Mouse (Mus musculus): ENCODE measurements around the gene Morc1. TPM values are rescaled to one million over a fixed set of nuclear protein-coding genes. Genes with fewer than 3 reads are reported as not detected.

Morc1 gene
- total and polyA plus RNA-seq, 2 experiments from 2014 or later: 0.11 TPM

GRCm38 (mm10) chr16:48446161-48446925 lies 15.3 kb downstream of the Morc1 start:
- Histone ChIP-seq H3K4me1 (ENCODE audit: insufficient read depth, low read length) (no peaks in the 10 kb centered on the region), H3K27me3 (ENCODE audit: insufficient read depth, low read length) (no peaks in the 10 kb centered on the region), H3K27ac (ENCODE audit: low read depth, low read length) (no peak overlapping the region), H3K36me3 (ENCODE audit: insufficient read depth, low read length) (no peaks in the 10 kb centered on the region), H3K4me3 (ENCODE audit: low read depth, low read length) (no peak overlapping the region), H3K9ac (replicated peaks; ENCODE audit: low read length, poor library complexity, severe bottlenecking) (no peak overlapping the region), H3K4me2 (ENCODE audit: low read depth, low read length, poor library complexity, severe bottlenecking) (no peak overlapping the region), H3K9me3 (ENCODE audit: low read length) (no peaks in the 10 kb centered on the region)
- 52% methylated on average over 8 of the region's 8 CpGs for WGBS
- no peak for TF ChIP-seq CTCF (IDR thresholded peaks at IDR 0.05)
- ATAC-seq (ENCODE audit: low FRiP score): no peak
- peak; percentile 17 for DNase-seq (ENCODE audit: low spot score)

DNA sequence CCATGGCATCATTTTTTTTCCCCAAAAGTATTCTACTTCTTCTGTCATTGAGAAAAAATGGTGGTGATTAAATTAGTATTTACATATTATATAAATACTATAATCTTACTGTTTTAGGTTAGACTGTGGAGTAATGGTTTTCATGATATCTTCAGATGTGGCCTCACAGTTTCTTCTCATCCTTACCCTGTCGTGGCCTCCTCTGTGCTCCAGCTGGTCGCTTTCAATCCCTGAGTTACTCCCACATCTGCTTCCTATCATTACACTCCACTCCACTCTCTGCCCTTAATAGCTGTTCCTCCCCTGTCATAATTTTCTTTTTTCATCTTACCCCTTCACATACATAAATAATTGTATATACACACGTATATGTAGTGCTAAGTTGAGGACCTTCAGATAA lies 22.2 kb downstream of the Morc1 start:
- no peak overlapping the region for H3K27ac ChIP-seq (ENCODE audit: low read depth, low read length)
- no peak overlapping the region for H3K9ac ChIP-seq (replicated peaks; ENCODE audit: low read length, poor library complexity, severe bottlenecking)
- DNase-seq (ENCODE audit: low spot score) (no peak), ATAC-seq (ENCODE audit: low FRiP score) (no peak)
- H3K4me2 ChIP-seq (ENCODE audit: low read depth, low read length, poor library complexity, severe bottlenecking): no peak overlapping the region
- no peaks in the 10 kb centered on the region for H3K36me3 ChIP-seq (ENCODE audit: insufficient read depth, low read length)
- no peak for TF ChIP-seq CTCF (IDR thresholded peaks at IDR 0.05)
- no peaks in the 10 kb centered on the region for H3K27me3 ChIP-seq (ENCODE audit: insufficient read depth, low read length)
- no peak overlapping the region for H3K4me3 ChIP-seq (ENCODE audit: low read depth, low read length)
- no peaks in the 10 kb centered on the region for H3K4me1 ChIP-seq (ENCODE audit: insufficient read depth, low read length)
- 0 out of 2 replicates have a peak, but pooled peaks cover 3% of the 10 kb centered on the region for H3K9me3 ChIP-seq (ENCODE audit: low read length)
- WGBS: 90% methylated on average over 3 of the region's 3 CpGs

GRCm38 (mm10) chr16:48473396-48473795 lies 42.4 kb downstream of the Morc1 start:
- Histone ChIP-seq H3K9me3 (ENCODE audit: low read length) (no peaks in the 10 kb centered on the region), H3K4me1 (ENCODE audit: insufficient read depth, low read length) (no peaks in the 10 kb centered on the region; the same call in 1 of the 2 replicates), H3K4me3 (ENCODE audit: low read depth, low read length) (no peak overlapping the region), H3K27ac (ENCODE audit: low read depth, low read length) (no peak overlapping the region), H3K9ac (replicated peaks; ENCODE audit: low read length, poor library complexity, severe bottlenecking) (no peak overlapping the region), H3K36me3 (ENCODE audit: insufficient read depth, low read length) (no peaks in the 10 kb centered on the region), H3K27me3 (ENCODE audit: insufficient read depth, low read length) (no peaks in the 10 kb centered on the region), H3K4me2 (ENCODE audit: low read depth, low read length, poor library complexity, severe bottlenecking) (no peak overlapping the region)
- 86% methylated on average over 10 of the region's 10 CpGs for WGBS
- TF ChIP-seq CTCF (IDR thresholded peaks at IDR 0.05): no peak
- no peak for ATAC-seq (ENCODE audit: low FRiP score)
- DNase-seq (ENCODE audit: low spot score): no peak

DNA sequence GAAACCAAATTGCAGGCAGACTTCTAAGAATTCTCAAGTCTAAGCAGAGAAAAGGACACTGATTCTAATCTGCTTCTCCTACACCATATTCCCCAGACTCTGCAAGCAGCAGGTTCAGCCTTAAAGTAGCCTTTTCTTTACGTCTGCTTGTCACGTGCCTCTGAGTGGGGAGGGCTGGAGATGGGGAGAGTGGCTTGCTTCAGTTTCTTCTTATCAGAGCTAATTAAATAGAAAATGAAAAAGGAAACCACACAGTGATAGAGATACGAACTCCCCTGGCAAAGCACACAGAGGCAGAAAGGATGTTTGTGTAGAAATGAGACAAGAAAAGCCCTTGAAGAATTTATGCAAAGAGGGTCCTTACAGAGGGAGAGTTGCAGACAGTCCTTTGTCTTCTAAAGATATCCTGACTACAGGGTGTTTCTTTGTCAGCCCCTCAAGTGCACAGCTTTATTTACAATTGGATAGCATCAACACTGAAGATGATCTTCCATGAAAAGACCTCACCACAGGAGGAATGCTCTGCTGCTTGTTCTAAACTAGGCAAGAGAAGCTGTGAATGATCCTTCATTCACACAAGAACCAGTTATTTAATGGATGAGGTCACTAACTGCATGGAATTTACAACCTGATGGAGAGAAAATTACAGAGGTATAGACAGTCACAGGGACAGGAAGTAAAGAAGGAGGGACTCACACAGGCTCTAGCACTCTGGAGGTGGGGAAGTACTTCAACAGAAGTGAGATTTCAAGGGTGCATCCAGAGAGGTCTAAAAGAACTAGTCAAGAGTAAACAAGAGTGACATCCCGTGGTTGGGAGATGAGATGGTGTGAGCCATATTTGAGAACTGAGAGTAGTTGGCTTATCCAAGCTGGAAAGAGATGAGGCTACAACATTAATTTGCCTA lies 44.1 kb downstream of the Morc1 start:
- WGBS: 21% methylated on average over 4 of the region's 4 CpGs

DNA sequence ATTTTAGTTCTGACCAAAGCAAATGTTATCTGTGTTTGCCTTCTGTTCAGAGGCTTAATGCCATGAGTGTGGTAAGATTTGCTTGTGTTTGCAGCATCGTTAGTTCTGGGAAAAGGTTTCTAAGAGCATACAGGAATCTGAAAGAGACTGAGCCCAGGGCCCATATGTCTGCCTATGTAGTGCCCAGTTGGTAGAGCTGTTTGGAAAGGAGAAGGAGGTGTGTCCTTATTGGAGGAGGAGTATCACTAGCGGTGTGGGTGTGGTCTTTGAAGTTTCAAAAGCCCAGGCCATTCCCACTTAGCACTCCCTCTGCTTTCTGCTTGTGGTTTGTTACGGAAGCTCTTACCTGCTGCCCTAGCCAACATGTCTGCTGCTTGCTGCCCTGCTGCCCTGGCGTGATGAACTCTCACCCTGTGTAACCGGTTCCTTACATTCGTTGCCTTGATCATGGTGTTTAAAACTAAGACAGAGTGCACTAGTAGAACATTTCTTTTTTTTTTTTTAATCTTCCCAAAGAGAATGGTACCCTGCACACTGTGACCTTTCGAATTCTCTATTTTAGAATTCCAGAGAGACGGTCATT lies 48.3 kb downstream of the Morc1 start:
- Histone ChIP-seq H3K27ac (ENCODE audit: low read depth, low read length) (no peak overlapping the region), H3K9me3 (ENCODE audit: low read length) (no peaks in the 10 kb centered on the region), H3K4me3 (ENCODE audit: low read depth, low read length) (no peak overlapping the region), H3K4me1 (ENCODE audit: insufficient read depth, low read length) (no peaks in the 10 kb centered on the region; the same call in 1 of the 2 replicates), H3K9ac (replicated peaks; ENCODE audit: low read length, poor library complexity, severe bottlenecking) (no peak overlapping the region), H3K4me2 (ENCODE audit: low read depth, low read length, poor library complexity, severe bottlenecking) (no peak overlapping the region), H3K27me3 (ENCODE audit: insufficient read depth, low read length) (no peaks in the 10 kb centered on the region), H3K36me3 (ENCODE audit: insufficient read depth, low read length) (no peaks in the 10 kb centered on the region)
- no peak for DNase-seq (ENCODE audit: low spot score)
- no peak for ATAC-seq (ENCODE audit: low FRiP score)
- no peak for TF ChIP-seq CTCF (IDR thresholded peaks at IDR 0.05)
- 85% methylated on average over 8 of the region's 8 CpGs for WGBS

More for the DNA sequence above, 44.1 kb downstream of the Morc1 start:
- no peak for TF ChIP-seq CTCF (IDR thresholded peaks at IDR 0.05)
- Histone ChIP-seq H3K27ac (ENCODE audit: low read depth, low read length) (no peak overlapping the region), H3K4me3 (ENCODE audit: low read depth, low read length) (no peak overlapping the region), H3K4me1 (ENCODE audit: insufficient read depth, low read length) (no peaks in the 10 kb centered on the region; the same call in 1 of the 2 replicates), H3K4me2 (ENCODE audit: low read depth, low read length, poor library complexity, severe bottlenecking) (no peak overlapping the region), H3K27me3 (ENCODE audit: insufficient read depth, low read length) (no peaks in the 10 kb centered on the region), H3K9me3 (ENCODE audit: low read length) (no peaks in the 10 kb centered on the region), H3K36me3 (ENCODE audit: insufficient read depth, low read length) (no peaks in the 10 kb centered on the region), H3K9ac (replicated peaks; ENCODE audit: low read length, poor library complexity, severe bottlenecking) (no peak overlapping the region)
- ATAC-seq (ENCODE audit: low FRiP score) (peak; percentile 23; the same call in 1 of the 2 replicates), DNase-seq (ENCODE audit: low spot score) (no peak)
